Mouse (Mus musculus): ENCODE measurements at regions not wholly inside any gene's neighbourhood (a gene's known extent, or its start where the extent isn't known, plus 50 kb on each side); places are given as distances from the start of the nearest gene placed in this dataset.

GRCm38 (mm10) chr15:67025746-67026145 is 525.0 kb upstream of the Lrrc6 start:
- H3K9ac ChIP-seq (replicated peaks), result no peak overlapping the region
- 77% methylated on average over 4 of the region's 4 CpGs for WGBS (ENCODE audit: insufficient replicate concordance)
- no peak for TF ChIP-seq CTCF (IDR thresholded peaks at IDR 0.05; ENCODE audit: low read depth)
- TF ChIP-seq EP300 (IDR thresholded peaks at IDR 0.05; ENCODE audit: low read depth), result no peak
- H3K9me3 ChIP-seq (ENCODE audit: control insufficient read depth, low read length), result no peaks in the 10 kb centered on the region
- H3K4me1 ChIP-seq (replicated peaks; ENCODE audit: control insufficient read depth in 2 of 2, insufficient read depth in 2 of 2, low read length in 1 of 2), result peaks cover 0 to under 1% of the 10 kb centered on the region in 2 experiments; a peak in 1 of 4 replicates
- ATAC-seq (ENCODE audit: insufficient read depth) (no peak), DNase-seq (ENCODE audit: low read depth in 3 of 3, low spot score in 3 of 3) (no peak)
- H3K27me3 ChIP-seq (ENCODE audit: control insufficient read depth, insufficient read depth, low read length), result no peaks in the 10 kb centered on the region
- H3K36me3 ChIP-seq (replicated peaks; ENCODE audit: control insufficient read depth, insufficient read depth, low read depth), result no peaks in the 10 kb centered on the region
- no peak overlapping the region for H3K4me2 ChIP-seq (ENCODE audit: low read depth)
- no peak overlapping the region for H3K4me3 ChIP-seq (ENCODE audit: insufficient read depth in 1 of 2, low read depth in 2 of 2, low read length in 2 of 2)
- no peak overlapping the region for H3K27ac ChIP-seq

- WGBS (ENCODE audit: insufficient replicate concordance), result 46% methylated on average over 2 of the region's 2 CpGs
- H3K36me3 ChIP-seq (replicated peaks; ENCODE audit: control insufficient read depth, insufficient read depth, low read depth), result no peaks in the 10 kb centered on the region
- H3K4me1 ChIP-seq (replicated peaks; ENCODE audit: control insufficient read depth in 2 of 2, insufficient read depth in 2 of 2, low read length in 1 of 2), result peaks cover 0 to 5% of the 10 kb centered on the region in 2 experiments; a peak in 2 of 4 replicates
- TF ChIP-seq CTCF (IDR thresholded peaks at IDR 0.05; ENCODE audit: low read depth) (no peak), EP300 (IDR thresholded peaks at IDR 0.05; ENCODE audit: low read depth) (no peak)
- no peaks in the 10 kb centered on the region for H3K9me3 ChIP-seq (ENCODE audit: control insufficient read depth, low read length)
- ATAC-seq (ENCODE audit: insufficient read depth) (no peak), DNase-seq (ENCODE audit: low read depth in 3 of 3, low spot score in 3 of 3) (no peak)
- H3K9ac ChIP-seq (replicated peaks), result no peak overlapping the region
- no peaks in the 10 kb centered on the region for H3K27me3 ChIP-seq (ENCODE audit: control insufficient read depth, insufficient read depth, low read length)
- H3K4me2 ChIP-seq (ENCODE audit: low read depth), result no peak overlapping the region
- no peak overlapping the region for H3K27ac ChIP-seq
- no peak overlapping the region for H3K4me3 ChIP-seq (ENCODE audit: insufficient read depth in 1 of 2, low read depth in 2 of 2, low read length in 2 of 2)
Measured at GRCm38 (mm10) chr15:67024386-67024785, 523.7 kb upstream of the Lrrc6 start.

GRCm38 (mm10) chr15:67023081-67023480 is 522.4 kb upstream of the Lrrc6 start:
- ATAC-seq (ENCODE audit: insufficient read depth), result no peak
- WGBS (ENCODE audit: insufficient replicate concordance), result 64% methylated on average over 1 of the region's 1 CpGs

GRCm38 (mm10) chr15:67021391-67021790 is 520.7 kb upstream of the Lrrc6 start:
- 72% methylated on average over 5 of the region's 5 CpGs for WGBS (ENCODE audit: insufficient replicate concordance)

More at GRCm38 (mm10) chr15:67023081-67023480, 522.4 kb upstream of the Lrrc6 start:
- Histone ChIP-seq H3K4me2 (ENCODE audit: low read depth) (no peak overlapping the region), H3K27me3 (ENCODE audit: control insufficient read depth, insufficient read depth, low read length) (no peaks in the 10 kb centered on the region), H3K9ac (replicated peaks) (no peak overlapping the region), H3K4me1 (replicated peaks; ENCODE audit: control insufficient read depth in 2 of 2, insufficient read depth in 2 of 2, low read length in 1 of 2) (peaks cover 6 to 17% of the 10 kb centered on the region in 2 experiments), H3K36me3 (replicated peaks; ENCODE audit: control insufficient read depth, insufficient read depth, low read depth) (no peaks in the 10 kb centered on the region), H3K4me3 (ENCODE audit: insufficient read depth in 1 of 2, low read depth in 2 of 2, low read length in 2 of 2) (no peak overlapping the region), H3K27ac (no peak overlapping the region), H3K9me3 (ENCODE audit: control insufficient read depth, low read length) (no peaks in the 10 kb centered on the region)
- TF ChIP-seq EP300 (IDR thresholded peaks at IDR 0.05; ENCODE audit: low read depth), result no peak
- TF ChIP-seq CTCF (IDR thresholded peaks at IDR 0.05; ENCODE audit: low read depth), result no peak
- DNase-seq (ENCODE audit: low read depth in 3 of 3, low spot score in 3 of 3), result no peak

GRCm38 (mm10) chr15:67019891-67020290 is 519.2 kb upstream of the Lrrc6 start:
- Histone ChIP-seq H3K4me2 (ENCODE audit: low read depth) (no peak overlapping the region), H3K27me3 (ENCODE audit: control insufficient read depth, insufficient read depth, low read length) (no peaks in the 10 kb centered on the region), H3K9ac (replicated peaks) (no peak overlapping the region), H3K4me3 (ENCODE audit: insufficient read depth in 1 of 2, low read depth in 2 of 2, low read length in 2 of 2) (no peak overlapping the region), H3K9me3 (ENCODE audit: control insufficient read depth, low read length) (no peaks in the 10 kb centered on the region), H3K27ac (no peak overlapping the region), H3K36me3 (replicated peaks; ENCODE audit: control insufficient read depth, insufficient read depth, low read depth) (no peaks in the 10 kb centered on the region), H3K4me1 (replicated peaks; ENCODE audit: control insufficient read depth in 2 of 2, insufficient read depth in 2 of 2, low read length in 1 of 2) (peaks cover 20 to 45% of the 10 kb centered on the region in 2 experiments)
- ATAC-seq (ENCODE audit: insufficient read depth) (no peak), DNase-seq (ENCODE audit: low read depth in 3 of 3, low spot score in 3 of 3) (no peak)
- WGBS (ENCODE audit: insufficient replicate concordance), result 48% methylated on average over 1 of the region's 1 CpGs
- no peak for TF ChIP-seq EP300 (IDR thresholded peaks at IDR 0.05; ENCODE audit: low read depth)
- TF ChIP-seq CTCF (IDR thresholded peaks at IDR 0.05; ENCODE audit: low read depth), result no peak

More at GRCm38 (mm10) chr15:67021391-67021790, 520.7 kb upstream of the Lrrc6 start:
- ATAC-seq (ENCODE audit: insufficient read depth), result no peak
- H3K4me1 ChIP-seq (replicated peaks; ENCODE audit: control insufficient read depth in 2 of 2, insufficient read depth in 2 of 2, low read length in 1 of 2), result peaks cover 20 to 32% of the 10 kb centered on the region in 2 experiments
- TF ChIP-seq CTCF (IDR thresholded peaks at IDR 0.05; ENCODE audit: low read depth) (no peak), EP300 (IDR thresholded peaks at IDR 0.05; ENCODE audit: low read depth) (no peak)
- H3K9ac ChIP-seq (replicated peaks), result no peak overlapping the region
- no peaks in the 10 kb centered on the region for H3K9me3 ChIP-seq (ENCODE audit: control insufficient read depth, low read length)
- no peak overlapping the region for H3K4me3 ChIP-seq (ENCODE audit: insufficient read depth in 1 of 2, low read depth in 2 of 2, low read length in 2 of 2)
- no peaks in the 10 kb centered on the region for H3K36me3 ChIP-seq (replicated peaks; ENCODE audit: control insufficient read depth, insufficient read depth, low read depth)
- DNase-seq (ENCODE audit: low read depth in 3 of 3, low spot score in 3 of 3), result no peak
- no peaks in the 10 kb centered on the region for H3K27me3 ChIP-seq (ENCODE audit: control insufficient read depth, insufficient read depth, low read length)
- no peak overlapping the region for H3K4me2 ChIP-seq (ENCODE audit: low read depth)
- no peak overlapping the region for H3K27ac ChIP-seq
